Mouse (Mus musculus): ENCODE data around the gene Ddx54.

The Ddx54 gene

GRCm38 (mm10) chr5:120645851-120646250, 33.3 kb downstream of the Ddx54 start:
- no peak for DNase-seq (ENCODE audit: low spot score)

- DNase-seq (ENCODE audit: low spot score) = no peak
These were observed 34.8 kb downstream of the Ddx54 start for GRCm38 (mm10) chr5:120647361-120647760.

- no peak for DNase-seq (ENCODE audit: low spot score)
These were observed 35.4 kb downstream of the Ddx54 start for GRCm38 (mm10) chr5:120647814-120648491.

GRCm38 (mm10) chr5:120648569-120649373, 36.2 kb downstream of the Ddx54 start, which contains the start of gene Rasal1:
Gene Rasal1, plus strand, starts transcription at chr5:120648812.
- peak; percentile 57 for DNase-seq (ENCODE audit: low spot score)

DNA sequence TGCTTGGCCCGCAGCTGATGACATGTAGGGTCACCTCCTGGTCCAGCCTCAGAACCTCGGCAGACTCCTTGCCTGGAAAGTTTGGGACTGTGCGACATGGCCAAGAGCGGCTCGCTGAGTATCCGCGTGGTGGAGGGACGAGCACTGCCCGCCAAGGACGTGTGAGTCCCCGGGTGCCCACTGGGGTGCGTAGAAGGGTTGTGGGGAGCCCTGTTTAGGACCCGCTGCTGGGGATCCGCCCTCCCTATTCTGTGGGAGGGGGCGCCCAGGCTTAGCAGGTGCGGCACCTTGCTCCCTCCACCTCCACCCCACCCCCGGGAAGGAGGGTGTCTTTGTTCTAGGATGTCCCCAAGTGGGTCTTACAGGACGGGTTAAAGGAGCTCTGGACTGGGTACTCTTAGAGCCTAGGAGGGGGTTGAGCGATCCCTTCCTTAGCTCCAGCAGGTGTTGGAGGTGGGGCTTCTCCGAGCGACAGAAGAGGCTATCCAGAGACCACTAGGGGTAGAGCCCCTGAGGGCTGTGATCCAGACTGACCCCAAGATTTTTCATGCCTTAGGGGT, 36.9 kb downstream of the Ddx54 start:
- peak; percentile 48 for DNase-seq (ENCODE audit: low spot score)

DNA sequence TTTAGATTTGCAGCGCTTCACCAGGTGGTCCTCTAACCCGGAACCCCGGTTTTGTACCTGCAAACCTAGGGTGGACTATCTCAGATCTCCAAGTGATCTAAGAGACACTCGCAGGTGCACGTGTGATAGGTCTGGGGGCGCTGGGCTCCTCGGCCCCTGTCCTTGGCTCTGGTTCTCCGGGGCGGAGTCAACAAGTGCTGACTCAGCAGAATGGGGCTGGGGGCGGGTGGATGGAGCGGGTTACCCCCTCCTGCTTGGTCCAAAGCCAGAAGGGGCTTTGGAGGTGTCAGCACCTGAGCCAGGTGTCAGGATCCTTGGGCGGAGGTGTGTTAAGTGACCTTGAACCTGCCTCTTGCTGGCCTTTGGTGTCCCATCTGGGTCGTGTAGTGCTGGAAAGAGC, 37.4 kb downstream of the Ddx54 start:
- no peak for DNase-seq (ENCODE audit: low spot score)

GRCm38 (mm10) chr5:120651230-120651629, 38.7 kb downstream of the Ddx54 start:
- DNase-seq (ENCODE audit: low spot score) = no peak

DNA sequence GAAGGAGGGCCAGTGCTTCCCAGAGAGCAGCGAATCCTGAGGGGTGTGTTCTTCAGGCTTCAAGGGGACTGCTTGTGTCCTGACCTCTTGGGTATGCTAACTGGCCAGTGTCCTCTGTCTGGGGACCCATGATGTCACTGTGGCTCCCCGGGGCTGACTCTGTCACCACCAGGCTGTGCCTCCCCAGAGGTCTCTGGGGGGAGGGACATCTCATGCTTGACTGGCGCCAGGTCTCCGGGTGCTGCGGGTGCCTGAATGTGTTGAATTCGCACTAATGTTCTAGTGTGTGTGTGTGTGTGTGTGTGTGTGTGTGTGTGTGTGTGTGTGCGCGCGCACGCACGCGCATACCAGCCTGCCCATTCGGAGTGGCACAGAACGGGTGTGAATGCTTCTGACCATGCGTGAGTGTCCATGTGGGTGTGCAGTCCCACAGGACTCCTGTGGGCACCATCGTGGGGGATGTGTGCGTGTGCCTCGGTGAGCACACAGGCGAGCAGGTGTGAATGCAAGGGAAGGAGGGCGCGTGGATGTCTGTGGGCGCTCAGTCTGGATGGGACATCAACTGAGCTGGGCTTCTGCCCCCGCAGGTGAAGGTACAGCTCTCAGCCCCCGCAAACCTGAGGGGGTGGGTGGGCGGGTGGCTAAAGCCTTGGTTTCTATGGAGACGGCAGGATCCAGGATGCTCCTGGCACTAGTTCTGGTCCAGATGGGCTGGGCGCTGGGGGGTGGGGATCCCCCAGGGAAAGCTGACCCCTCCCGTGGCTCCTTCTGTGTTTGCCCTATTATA, 40.6 kb downstream of the Ddx54 start:
- DNase-seq (ENCODE audit: low spot score) = no peak

DNA sequence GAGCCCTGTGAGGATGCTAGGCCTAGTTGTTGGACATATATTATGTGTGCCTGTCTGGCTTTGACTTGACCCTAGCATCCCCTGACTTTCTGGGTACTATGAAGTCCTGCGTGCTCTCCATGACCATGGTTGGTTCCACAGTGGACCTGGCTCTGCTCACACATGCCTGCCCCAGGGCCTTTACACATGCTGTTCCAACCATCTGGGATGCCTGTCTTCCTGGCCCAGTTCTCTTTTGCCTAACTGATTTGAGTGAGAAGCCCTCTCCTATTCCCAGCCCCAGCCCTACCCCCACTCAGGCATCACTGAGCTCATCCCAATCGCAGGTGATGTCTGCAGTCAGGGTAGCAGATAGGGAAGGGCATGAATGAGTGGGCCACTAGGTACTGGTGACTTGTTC, 41.3 kb downstream of the Ddx54 start:
- no peak for DNase-seq (ENCODE audit: low spot score)

DNA sequence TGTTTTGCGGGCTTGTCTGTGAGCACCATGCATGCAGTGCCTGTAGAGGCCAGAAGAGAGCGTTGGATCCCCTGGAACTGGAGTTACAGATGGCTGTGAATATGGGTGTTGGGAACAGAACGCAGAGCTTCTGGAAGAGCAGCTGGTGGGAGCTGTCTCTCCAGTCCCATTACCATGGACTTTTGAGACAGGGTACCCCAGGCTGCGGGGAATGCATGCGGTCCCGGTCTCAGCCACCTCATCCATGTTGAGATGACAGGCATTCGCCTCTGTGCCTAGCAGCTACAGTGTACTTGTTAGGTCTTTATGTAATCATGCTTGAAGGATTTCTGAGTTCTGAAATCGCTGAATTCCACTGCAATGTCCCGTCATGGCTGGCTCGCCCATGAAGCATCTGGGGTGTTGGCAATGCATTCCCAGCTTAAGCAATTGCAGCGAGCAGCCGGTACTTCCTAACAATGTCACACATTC, 43.8 kb downstream of the Ddx54 start:
- DNase-seq (ENCODE audit: low spot score) = no peak

GRCm38 (mm10) chr5:120660816-120661215, 48.3 kb downstream of the Ddx54 start:
- no peak for DNase-seq (ENCODE audit: low spot score)

GRCm38 (mm10) chr5:120664888-120665287, 52.3 kb downstream of the Ddx54 start:
- no peak for DNase-seq (ENCODE audit: low spot score)

GRCm38 (mm10) chr5:120668761-120669160, 56.2 kb downstream of the Ddx54 start:
- DNase-seq (ENCODE audit: low spot score) = no peak

- DNase-seq (ENCODE audit: low spot score) = no peak
These were observed 57.6 kb downstream of the Ddx54 start for GRCm38 (mm10) chr5:120670132-120670531.

DNA sequence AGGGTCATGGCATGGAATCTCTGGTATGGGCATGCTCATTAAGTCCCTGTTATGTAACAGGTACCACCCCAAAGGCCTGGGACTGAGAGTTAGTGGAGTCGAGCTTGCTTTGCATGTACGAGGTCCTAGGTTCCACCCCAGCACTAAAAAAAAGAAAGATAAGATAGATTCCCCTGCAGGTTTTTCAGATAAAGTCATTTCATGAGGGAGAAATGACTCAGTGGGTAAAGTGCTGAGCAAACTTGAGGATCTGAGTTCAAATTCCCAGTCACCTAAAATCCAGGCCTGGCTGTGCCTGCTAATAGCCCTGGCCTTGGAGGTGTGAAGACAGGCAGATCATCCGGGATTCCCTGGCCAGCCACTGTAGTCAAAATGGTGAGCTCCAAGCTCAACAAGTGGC, 59.3 kb downstream of the Ddx54 start:
- DNase-seq (ENCODE audit: low spot score) = no peak

DNA sequence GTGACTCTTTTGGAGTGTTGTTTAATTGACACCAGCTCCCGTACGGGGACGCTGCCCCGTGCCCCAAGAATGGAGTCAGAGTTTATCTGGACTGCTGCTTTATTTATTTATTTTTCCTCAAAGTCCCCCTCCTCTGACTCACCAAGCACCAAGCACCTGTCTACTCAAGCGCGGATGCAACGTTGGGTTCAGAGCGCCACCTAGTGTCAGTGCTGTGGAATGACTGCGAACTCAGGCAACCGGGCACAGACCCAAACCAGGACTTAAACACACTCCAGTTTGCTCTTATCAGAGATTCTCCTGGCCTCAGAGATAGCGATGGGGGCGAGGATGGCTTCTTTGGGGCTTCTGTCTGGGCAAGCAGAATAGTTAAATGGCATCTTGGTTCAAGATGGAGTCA, 61.1 kb downstream of the Ddx54 start:
- peak; percentile 81 for DNase-seq (ENCODE audit: low spot score)

GRCm38 (mm10) chr5:120674229-120675145, 61.9 kb downstream of the Ddx54 start:
- DNase-seq (ENCODE audit: low spot score) = peak; percentile 74

- DNase-seq (ENCODE audit: low spot score) = peak; percentile 52
These were observed 65.0 kb downstream of the Ddx54 start for GRCm38 (mm10) chr5:120677516-120677915.
